Mouse (Mus musculus) limb, embryonic 15.5 days (tissue): ENCODE measurements at regions not wholly inside any gene's neighbourhood (a gene's known extent, or its start where the extent isn't known, plus 50 kb on each side); places are given as distances from the start of the nearest gene placed in this dataset.

ENCODE experiments used
- ATAC-seq: fragments of 200-750 bp; cut with Nextera tagmentation; 2 replicates; pipeline ENCODE4 v1.8.0; 2017; ENCODE audit warnings: low read depth, moderate TSS enrichment; ENCODE audit not compliant: insufficient number of reproducible peaks, low FRiP score, low TSS enrichment
- H3K27ac ChIP-seq: fragments of 300-500 bp; sonication (generic); 2 replicates; pipeline ENCODE4 v1.5.1; 2015; ENCODE audit warnings: moderate library complexity, mild to moderate bottlenecking, inconsistent platforms
- H3K27me3 ChIP-seq: fragments of 300-500 bp; sonication (generic); 2 replicates; pipeline ENCODE4 v1.6.1; 2015; ENCODE audit warnings: inconsistent platforms
- H3K36me3 ChIP-seq: fragments of 300-500 bp; sonication (generic); 2 replicates; pipeline ENCODE4 v1.6.1; 2015; ENCODE audit warnings: inconsistent platforms
- H3K4me1 ChIP-seq: fragments of 300-500 bp; sonication (generic); 2 replicates; pipeline ENCODE4 v1.6.1; 2015; ENCODE audit warnings: inconsistent platforms
- H3K4me2 ChIP-seq: fragments of 300-500 bp; sonication (generic); 2 replicates; pipeline ENCODE4 v1.6.1; 2015; ENCODE audit warnings: mild to moderate bottlenecking, inconsistent platforms
- H3K4me3 ChIP-seq: fragments of 300-500 bp; sonication (generic); 2 replicates; pipeline ENCODE4 v1.5.1; 2015; ENCODE audit warnings: mild to moderate bottlenecking, inconsistent platforms
- H3K9ac ChIP-seq: fragments of 300-500 bp; sonication (generic); 2 replicates; pipeline ENCODE4 v1.6.1; 2015; ENCODE audit warnings: inconsistent platforms
- H3K9me3 ChIP-seq: fragments of 300-500 bp; sonication (generic); 2 replicates; pipeline ENCODE4 v1.6.1; 2016; ENCODE audit warnings: inconsistent platforms
- WGBS: fragments of 180-500 bp; shearing (Covaris S2); methylation state at CpG from one replicate; pipeline ENCODE4 v1.1.7; 2015; 5-methylcytosine and 5-hydroxymethylcytosine counted together

DNA sequence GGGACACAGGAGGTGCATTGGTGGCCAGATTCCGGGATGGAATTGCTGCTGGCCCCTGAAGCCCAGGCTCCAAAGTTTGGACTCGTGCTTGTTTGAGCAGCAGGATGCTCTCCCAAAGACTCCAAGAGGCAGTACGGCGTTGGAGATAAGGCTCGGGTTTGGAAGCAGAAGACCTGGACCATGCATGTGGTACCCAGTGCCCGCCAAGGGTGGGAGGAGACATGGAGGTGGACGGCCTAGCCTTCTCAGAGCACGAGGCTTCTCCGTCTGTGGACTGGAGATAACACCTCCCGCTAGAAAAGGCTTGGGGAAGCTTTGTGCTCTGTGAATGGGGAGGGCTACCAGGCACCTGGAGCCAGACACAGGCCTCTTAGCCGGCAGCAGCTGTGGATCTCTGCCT, 271.7 kb downstream of the Rps6kc1 start:
- ATAC-seq, result no peak
- WGBS, result 86% methylated on average over 11 of the region's 11 CpGs
- no peak overlapping the region for H3K27ac ChIP-seq

DNA sequence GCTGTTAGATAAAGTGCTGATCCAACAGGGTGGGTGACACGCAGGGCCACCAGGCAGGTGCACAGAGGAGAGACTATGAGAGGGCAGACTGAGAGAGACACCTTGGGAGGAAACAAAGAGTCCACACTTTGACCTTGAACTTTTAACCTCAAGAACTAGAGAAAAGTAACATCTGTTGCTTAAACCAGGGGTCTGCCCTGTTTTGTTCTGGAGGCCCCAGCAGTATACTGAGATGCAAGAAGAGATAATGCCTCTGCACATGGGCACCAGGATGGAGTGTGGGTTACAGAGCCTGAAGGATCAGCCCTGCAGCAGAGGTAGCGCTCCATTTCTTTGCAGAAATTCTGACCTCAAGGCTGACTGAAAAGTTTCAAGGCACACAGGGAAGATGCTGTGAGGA, 276.6 kb downstream of the Rps6kc1 start:
- Histone ChIP-seq H3K4me3 (no peak overlapping the region), H3K9ac (no peak overlapping the region), H3K4me1 (no peaks in the 10 kb centered on the region), H3K27ac (no peak overlapping the region), H3K4me2 (no peak overlapping the region), H3K27me3 (no peaks in the 10 kb centered on the region), H3K36me3 (no peaks in the 10 kb centered on the region), H3K9me3 (no peaks in the 10 kb centered on the region)
- whole genome bisulfite sequencing, result 85% methylated on average over 2 of the region's 2 CpGs
- ATAC-seq, result no peak

More for the DNA sequence above, 271.7 kb downstream of the Rps6kc1 start:
- no peaks in the 10 kb centered on the region for H3K4me1 ChIP-seq
- H3K27me3 ChIP-seq, result no peaks in the 10 kb centered on the region
- no peak overlapping the region for H3K9ac ChIP-seq
- no peaks in the 10 kb centered on the region for H3K9me3 ChIP-seq
- no peaks in the 10 kb centered on the region for H3K36me3 ChIP-seq
- H3K4me3 ChIP-seq, result no peak overlapping the region
- no peak overlapping the region for H3K4me2 ChIP-seq

DNA sequence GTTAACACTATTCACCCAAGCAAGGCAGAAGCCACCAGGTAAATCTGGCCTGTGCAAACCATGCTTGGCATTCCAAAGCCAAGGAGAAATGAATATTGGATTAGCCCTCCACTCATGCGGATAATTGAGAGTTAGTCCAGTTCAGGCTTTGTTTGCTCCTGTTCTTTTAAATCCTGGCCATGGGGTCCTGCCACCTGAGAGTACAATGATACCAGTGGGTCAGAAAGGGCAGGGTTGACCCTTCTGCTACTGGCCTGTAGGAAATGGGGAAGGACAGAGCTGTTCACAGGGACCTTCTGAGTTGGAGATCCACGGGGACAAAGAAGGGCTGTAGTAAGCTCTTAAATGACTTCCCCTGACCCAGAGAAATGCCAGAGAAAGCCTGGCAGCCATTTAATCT, 279.9 kb downstream of the Rps6kc1 start:
- Histone ChIP-seq H3K36me3 (no peaks in the 10 kb centered on the region), H3K4me1 (no peaks in the 10 kb centered on the region), H3K4me3 (no peak overlapping the region), H3K27ac (no peak overlapping the region), H3K9me3 (no peaks in the 10 kb centered on the region), H3K9ac (no peak overlapping the region), H3K27me3 (no peaks in the 10 kb centered on the region), H3K4me2 (no peak overlapping the region)
- WGBS, result 64% methylated on average over 2 of the region's 2 CpGs
- ATAC-seq, result no peak

DNA sequence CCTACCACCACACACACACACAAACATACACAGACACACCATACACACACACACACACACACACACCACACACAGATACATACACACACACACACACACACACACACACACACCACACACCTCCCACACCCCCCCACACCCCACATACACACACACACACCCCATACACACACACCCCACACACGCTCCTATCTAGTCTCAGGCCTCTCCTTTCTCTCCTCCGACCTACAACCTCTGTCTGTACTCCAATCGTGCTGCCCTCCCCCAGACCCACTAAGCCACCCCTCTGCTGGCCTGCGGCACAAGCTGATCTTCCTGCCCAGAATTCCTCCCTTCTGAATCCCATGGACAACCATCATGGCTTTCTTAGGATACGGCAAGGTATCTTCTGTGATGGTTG, 281.4 kb downstream of the Rps6kc1 start:
- no peaks in the 10 kb centered on the region for H3K27me3 ChIP-seq
- no peak for ATAC-seq
- H3K4me1 ChIP-seq, result no peaks in the 10 kb centered on the region
- H3K4me2 ChIP-seq, result no peak overlapping the region
- WGBS, result 95% methylated on average over 5 of the region's 5 CpGs
- H3K4me3 ChIP-seq, result no peak overlapping the region
- H3K9ac ChIP-seq, result no peak overlapping the region
- no peaks in the 10 kb centered on the region for H3K36me3 ChIP-seq
- no peaks in the 10 kb centered on the region for H3K9me3 ChIP-seq
- no peak overlapping the region for H3K27ac ChIP-seq

DNA sequence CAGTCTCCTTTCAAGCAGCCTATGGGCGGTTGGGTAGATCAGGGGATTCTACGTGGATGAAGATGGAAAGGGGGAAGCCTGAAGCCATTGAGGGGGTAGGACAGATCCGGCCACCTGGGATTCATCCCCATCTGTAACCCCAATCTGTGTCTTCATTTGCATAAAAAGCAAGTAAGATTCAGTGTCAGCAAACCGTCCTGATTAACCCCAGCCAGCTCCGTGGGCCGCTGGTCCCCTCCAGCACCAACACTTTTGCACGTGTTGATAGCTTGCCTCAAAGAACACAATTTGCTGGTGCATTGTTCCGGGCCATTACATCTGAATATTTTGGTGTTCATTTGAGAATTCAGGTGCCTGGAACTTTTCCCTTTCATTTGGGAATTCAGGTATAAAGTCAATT, 287.7 kb downstream of the Rps6kc1 start:
- Histone ChIP-seq H3K9me3 (no peaks in the 10 kb centered on the region), H3K4me2 (no peak overlapping the region), H3K4me3 (no peak overlapping the region), H3K4me1 (no peaks in the 10 kb centered on the region), H3K27ac (no peak overlapping the region), H3K9ac (no peak overlapping the region), H3K36me3 (no peaks in the 10 kb centered on the region), H3K27me3 (no peaks in the 10 kb centered on the region)
- ATAC-seq, result no peak
- WGBS, result 92% methylated on average over 8 of the region's 8 CpGs

DNA sequence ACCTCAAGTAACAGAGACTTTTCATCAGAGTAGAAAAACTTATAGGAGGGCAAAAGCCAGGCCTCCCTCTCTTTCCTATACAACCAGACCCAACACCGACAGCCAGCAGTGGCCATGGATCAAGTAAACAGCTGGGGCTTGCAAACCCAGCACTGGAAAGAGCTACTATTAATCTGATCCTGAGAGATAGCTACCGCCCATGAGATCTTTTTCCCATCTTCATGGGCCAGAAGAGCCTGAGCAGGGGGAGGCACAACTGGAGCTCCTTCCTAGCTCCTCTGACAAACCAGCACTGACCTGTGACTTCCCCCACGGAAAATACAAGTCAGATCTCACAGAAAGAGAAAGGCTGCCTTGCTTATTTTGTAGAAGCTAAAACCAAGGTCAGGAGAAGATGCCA, 311.1 kb downstream of the Rps6kc1 start:
- no peak overlapping the region for H3K4me2 ChIP-seq
- no peak overlapping the region for H3K27ac ChIP-seq
- WGBS, result 83% methylated on average over 3 of the region's 3 CpGs
- H3K4me3 ChIP-seq, result no peak overlapping the region
- H3K9me3 ChIP-seq, result no peaks in the 10 kb centered on the region
- no peaks in the 10 kb centered on the region for H3K27me3 ChIP-seq
- ATAC-seq, result no peak
- H3K36me3 ChIP-seq, result no peaks in the 10 kb centered on the region
- no peaks in the 10 kb centered on the region for H3K4me1 ChIP-seq
- H3K9ac ChIP-seq, result no peak overlapping the region

DNA sequence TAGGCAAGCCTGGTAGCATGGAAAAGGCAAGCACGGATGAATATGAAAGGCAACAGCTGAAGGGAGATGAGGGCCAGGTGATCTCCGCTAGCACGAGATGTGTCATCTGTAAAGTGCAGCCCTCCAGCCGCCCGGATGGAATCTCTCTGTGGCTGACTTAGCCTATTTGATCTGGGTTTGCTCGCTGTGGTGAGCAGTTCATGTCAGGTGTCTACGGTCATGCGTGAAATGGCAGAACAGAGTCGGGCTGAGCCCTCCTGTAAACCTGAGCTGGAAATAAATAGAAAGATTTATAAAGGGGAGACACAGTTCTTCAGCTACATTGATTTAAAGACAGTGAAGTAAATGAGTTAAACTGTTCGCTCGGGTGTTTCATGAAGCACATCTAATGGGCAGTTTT, 311.9 kb downstream of the Rps6kc1 start:
- no peaks in the 10 kb centered on the region for H3K9me3 ChIP-seq
- H3K4me2 ChIP-seq, result no peak overlapping the region
- H3K9ac ChIP-seq, result no peak overlapping the region
- no peaks in the 10 kb centered on the region for H3K4me1 ChIP-seq
- no peak overlapping the region for H3K27ac ChIP-seq
- ATAC-seq, result no peak
- H3K4me3 ChIP-seq, result no peak overlapping the region
- H3K27me3 ChIP-seq, result no peaks in the 10 kb centered on the region
- 87% methylated on average over 11 of the region's 11 CpGs for WGBS
- no peaks in the 10 kb centered on the region for H3K36me3 ChIP-seq

DNA sequence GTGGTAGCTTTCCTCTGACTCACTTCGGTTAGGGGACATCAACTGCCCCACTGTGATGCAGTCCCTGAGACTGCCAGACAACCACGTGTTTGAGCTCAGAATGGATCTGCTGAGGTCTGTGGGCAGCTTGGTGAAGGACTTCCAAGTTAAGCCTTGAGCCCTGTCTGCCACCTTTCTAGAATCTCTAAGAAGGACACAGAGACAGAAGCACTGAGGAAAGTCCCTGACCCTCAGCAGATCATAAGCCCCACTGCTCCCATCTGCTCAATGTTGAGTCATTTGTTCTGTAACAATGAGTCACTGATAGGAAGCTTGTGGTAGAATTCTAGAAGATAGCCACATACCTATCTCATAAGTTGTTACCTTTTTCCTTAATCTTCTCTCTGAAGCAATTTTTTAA, 315.4 kb downstream of the Rps6kc1 start:
- H3K9me3 ChIP-seq, result no peaks in the 10 kb centered on the region
- H3K4me1 ChIP-seq, result no peaks in the 10 kb centered on the region
- no peak overlapping the region for H3K4me2 ChIP-seq
- no peaks in the 10 kb centered on the region for H3K36me3 ChIP-seq
- no peak overlapping the region for H3K4me3 ChIP-seq
- no peak overlapping the region for H3K9ac ChIP-seq
- H3K27me3 ChIP-seq, result no peaks in the 10 kb centered on the region
- ATAC-seq, result no peak
- H3K27ac ChIP-seq, result no peak overlapping the region
- 78% methylated on average over 2 of the region's 2 CpGs for WGBS

DNA sequence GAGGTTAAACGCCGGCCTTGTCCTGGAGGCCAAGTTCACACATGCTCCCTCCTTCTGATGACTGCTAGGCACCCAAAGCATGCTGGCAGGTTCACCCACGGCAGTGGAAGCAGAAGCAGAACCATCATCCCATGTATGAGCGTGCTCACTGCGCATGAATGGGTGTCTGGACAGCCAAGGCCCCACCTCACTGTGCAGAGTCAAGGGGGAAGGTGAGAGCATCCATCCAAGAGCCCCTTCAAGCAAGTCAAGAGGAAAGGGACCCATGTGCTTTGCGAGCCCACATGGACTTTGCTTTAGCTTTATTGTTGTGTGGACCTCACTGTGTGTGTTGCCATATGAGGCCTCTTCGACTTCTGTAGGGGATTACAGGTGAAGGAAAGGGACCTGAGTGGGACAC, 319.9 kb downstream of the Rps6kc1 start:
- no peaks in the 10 kb centered on the region for H3K4me1 ChIP-seq
- no peaks in the 10 kb centered on the region for H3K36me3 ChIP-seq
- no peak for ATAC-seq
- H3K9ac ChIP-seq, result no peak overlapping the region
- 95% methylated on average over 7 of the region's 7 CpGs for WGBS
- no peak overlapping the region for H3K4me2 ChIP-seq
- H3K27ac ChIP-seq, result no peak overlapping the region
- H3K9me3 ChIP-seq, result no peaks in the 10 kb centered on the region
- no peak overlapping the region for H3K4me3 ChIP-seq
- no peaks in the 10 kb centered on the region for H3K27me3 ChIP-seq

DNA sequence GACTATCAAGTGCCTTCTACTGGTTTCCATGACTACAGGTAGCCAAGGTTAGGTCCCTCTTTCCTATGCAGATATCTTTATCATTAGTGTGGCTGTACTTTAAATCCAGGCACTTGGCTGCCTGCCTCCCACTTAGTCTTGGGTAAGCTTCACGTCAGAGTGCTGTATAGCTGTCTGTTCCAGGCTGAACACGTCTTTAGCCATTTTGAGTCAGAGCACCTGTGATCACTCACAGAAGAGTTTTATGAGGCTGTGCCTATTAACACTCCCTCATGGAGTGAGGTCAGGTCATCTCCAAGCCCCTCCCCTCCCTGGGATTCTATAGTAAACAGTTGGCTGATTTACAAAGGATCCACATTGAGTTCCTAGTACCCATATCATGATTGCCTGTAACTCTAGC, 322.0 kb downstream of the Rps6kc1 start:
- Histone ChIP-seq H3K36me3 (no peaks in the 10 kb centered on the region), H3K9ac (no peak overlapping the region), H3K27ac (no peak overlapping the region), H3K9me3 (no peaks in the 10 kb centered on the region), H3K27me3 (peaks cover 2% of the 10 kb centered on the region; the same call in 1 of the 2 replicates), H3K4me1 (no peaks in the 10 kb centered on the region), H3K4me2 (no peak overlapping the region), H3K4me3 (no peak overlapping the region)
- no peak for ATAC-seq
- WGBS, result 18% methylated on average over 2 of the region's 2 CpGs

DNA sequence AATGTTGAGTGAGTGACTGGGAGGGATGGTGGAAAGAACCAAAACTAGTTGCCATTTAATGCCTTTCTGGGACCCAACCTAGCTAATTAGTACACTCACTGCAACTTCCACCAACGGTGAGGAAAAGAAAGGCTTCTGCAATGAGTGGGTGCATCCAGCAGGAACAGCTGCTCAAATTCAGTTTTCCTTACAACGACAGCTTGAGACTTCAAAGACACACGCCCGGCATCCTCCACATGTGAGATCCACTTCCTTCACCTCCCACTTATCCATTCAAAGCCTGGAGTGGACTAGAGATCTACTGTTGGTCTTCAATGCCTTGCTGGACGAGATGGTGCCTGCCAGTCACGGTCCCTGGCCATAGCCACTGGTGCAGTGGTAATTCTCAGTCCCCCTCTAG, 328.3 kb downstream of the Rps6kc1 start:
- Histone ChIP-seq H3K36me3 (no peaks in the 10 kb centered on the region), H3K9me3 (no peaks in the 10 kb centered on the region), H3K4me3 (no peak overlapping the region), H3K27me3 (peaks cover 2% of the 10 kb centered on the region; the same call in 1 of the 2 replicates), H3K4me1 (no peaks in the 10 kb centered on the region), H3K9ac (no peak overlapping the region), H3K4me2 (no peak overlapping the region), H3K27ac (no peak overlapping the region)
- no peak for ATAC-seq
- WGBS, result 76% methylated on average over 6 of the region's 6 CpGs

DNA sequence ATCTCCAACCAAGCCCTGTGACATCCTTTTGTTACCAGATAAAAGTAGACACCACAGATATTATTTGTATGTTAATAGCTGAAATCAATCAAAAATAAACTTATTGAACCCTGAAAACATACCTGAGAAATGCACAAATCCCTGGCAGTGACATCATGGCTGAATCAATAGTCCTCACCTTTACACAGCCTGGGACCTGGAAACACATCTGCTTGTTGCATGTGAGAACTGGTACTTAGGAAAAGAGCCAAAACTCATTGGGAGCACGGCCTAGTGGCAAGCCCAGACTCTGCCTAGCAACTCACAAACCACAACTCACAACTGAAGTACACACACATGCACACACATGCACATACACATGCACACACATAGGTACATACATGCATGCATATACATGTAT, 330.9 kb downstream of the Rps6kc1 start:
- no peaks in the 10 kb centered on the region for H3K36me3 ChIP-seq
- peaks cover 2% of the 10 kb centered on the region; the same call in 1 of the 2 replicates for H3K27me3 ChIP-seq
- no peak overlapping the region for H3K4me3 ChIP-seq
- no peak overlapping the region for H3K9ac ChIP-seq
- no peak overlapping the region for H3K4me2 ChIP-seq
- no peak overlapping the region for H3K27ac ChIP-seq
- H3K9me3 ChIP-seq, result no peaks in the 10 kb centered on the region
- 63% methylated on average over 1 of the region's 1 CpGs for WGBS
- ATAC-seq, result no peak
- H3K4me1 ChIP-seq, result no peaks in the 10 kb centered on the region

DNA sequence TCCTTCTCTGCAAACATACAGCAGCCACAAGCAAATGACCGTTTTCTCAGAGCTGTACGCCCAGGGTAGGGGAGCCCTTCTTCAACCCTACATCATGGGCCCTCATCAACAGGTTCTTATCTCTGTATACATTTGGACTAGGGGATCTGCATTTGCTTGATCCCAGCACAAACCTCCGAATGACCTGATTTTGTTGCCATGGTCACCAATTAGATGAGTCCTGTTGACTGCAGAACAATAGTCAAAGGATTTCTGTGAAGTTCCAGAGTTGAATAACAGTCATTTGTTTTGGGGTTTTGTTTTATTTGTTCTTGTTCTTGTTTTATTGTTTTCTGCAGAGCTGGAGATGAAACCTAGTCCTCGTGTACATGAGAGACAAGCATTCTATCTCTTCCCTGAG, 340.6 kb downstream of the Rps6kc1 start:
- H3K27me3 ChIP-seq, result no peaks in the 10 kb centered on the region
- no peak overlapping the region for H3K9ac ChIP-seq
- no peak overlapping the region for H3K4me3 ChIP-seq
- no peak for ATAC-seq
- 50% methylated on average over 4 of the region's 4 CpGs for WGBS
- H3K4me2 ChIP-seq, result no peak overlapping the region
- H3K27ac ChIP-seq, result no peak overlapping the region
- no peaks in the 10 kb centered on the region for H3K9me3 ChIP-seq
- no peaks in the 10 kb centered on the region for H3K36me3 ChIP-seq
- H3K4me1 ChIP-seq, result no peaks in the 10 kb centered on the region
